Mouse (Mus musculus): ENCODE results near the gene Hemk1.
A peak's percentile ranks its signal among the peaks of the same experiment; 100 is the strongest.

Gene Hemk1

GRCm38 (mm10) chr9:107338172-107338883 lies at the start of gene Hemk1:
TSS of gene Hemk1 (minus strand) at chr9:107338350.
- peak; percentile 86 to 88 for DNase-seq

- DNase-seq: no peak
Observed at GRCm38 (mm10) chr9:107387708-107388107, 49.6 kb upstream of the Hemk1 start.

- DNase-seq: peak; percentile 75 to 83
Observed at GRCm38 (mm10) chr9:107386722-107387121, 48.6 kb upstream of the Hemk1 start.

- peak; percentile 51 to 64 for DNase-seq
Observed at GRCm38 (mm10) chr9:107384396-107384795, 46.2 kb upstream of the Hemk1 start.

GRCm38 (mm10) chr9:107381723-107382122 lies 43.6 kb upstream of the Hemk1 start:
- DNase-seq: no peak

GRCm38 (mm10) chr9:107377961-107378512 lies 39.9 kb upstream of the Hemk1 start:
- peak; percentile 63 to 67 for DNase-seq

- DNase-seq: no peak
Observed at GRCm38 (mm10) chr9:107375451-107375850, 37.3 kb upstream of the Hemk1 start.

GRCm38 (mm10) chr9:107374623-107375022 lies 36.5 kb upstream of the Hemk1 start:
- peak; percentile 50 to 81 for DNase-seq

GRCm38 (mm10) chr9:107372441-107372840 lies 34.3 kb upstream of the Hemk1 start:
- DNase-seq: no peak

GRCm38 (mm10) chr9:107370106-107370463 lies 31.9 kb upstream of the Hemk1 start:
- no peak for DNase-seq

- no peak for DNase-seq
Observed at GRCm38 (mm10) chr9:107369270-107370105, 31.3 kb upstream of the Hemk1 start.

GRCm38 (mm10) chr9:107368302-107368701 lies 30.2 kb upstream of the Hemk1 start:
- DNase-seq: no peak

- DNase-seq: peak; percentile 88 to 89
Observed at GRCm38 (mm10) chr9:107366644-107367043, 28.5 kb upstream of the Hemk1 start.

- DNase-seq: no peak
Observed at GRCm38 (mm10) chr9:107360989-107361388, 22.8 kb upstream of the Hemk1 start.

- peak; percentile 96 to 98 for DNase-seq
Observed at GRCm38 (mm10) chr9:107357651-107358050, 19.5 kb upstream of the Hemk1 start.

- DNase-seq: peak; percentile 89 to 91
Observed at GRCm38 (mm10) chr9:107355870-107356765, 18.0 kb upstream of the Hemk1 start.

GRCm38 (mm10) chr9:107354826-107355225 lies 16.7 kb upstream of the Hemk1 start:
- DNase-seq: peak in 1 of 2 experiments; percentile 32

GRCm38 (mm10) chr9:107349321-107349720 lies 11.2 kb upstream of the Hemk1 start:
- DNase-seq: peak in 1 of 2 experiments; percentile 21

GRCm38 (mm10) chr9:107347586-107348183 lies 9.5 kb upstream of the Hemk1 start:
- DNase-seq: peak; percentile 73 to 77

- peak; percentile 32 to 60 for DNase-seq
Observed at GRCm38 (mm10) chr9:107346081-107346480, 7.9 kb upstream of the Hemk1 start.

- no peak for DNase-seq
Observed at GRCm38 (mm10) chr9:107344027-107344426, 5.9 kb upstream of the Hemk1 start.

Measured in cerebellum, postnatal 14 days (tissue).